Mouse (Mus musculus): Measurements from ENCODE around the gene Zfx.

GRCm38 (mm10) chrX:94125950-94126349 is 2.4 kb upstream of the Zfx start:
- TF ChIP-seq CTCF (IDR thresholded peaks at IDR 0.05; ENCODE audit: low read depth, low read length) (no peak), POLR2A (IDR thresholded peaks at IDR 0.05; ENCODE audit: insufficient read depth, low read length) (no peak)

All from ES-Bruce4 (cell line).